Mouse (Mus musculus) hindbrain, postnatal 0 days (tissue): ENCODE measurements around the gene Rcor2. TPM values are rescaled to one million over a fixed set of nuclear protein-coding genes. Genes with fewer than 3 reads are reported as not detected.

Source experiments
- ATAC-seq: fragments of 200-750 bp; cut with Nextera tagmentation; 2 replicates; pipeline ENCODE4 v1.8.0; 2017; ENCODE audit warnings: mild to moderate bottlenecking, moderate TSS enrichment, moderate library complexity
- DNase-seq: peaks from one replicate; pipeline ENCODE4 v3.0.0-alpha.2; 2015; ENCODE audit warnings: low spot score
- H3K27ac ChIP-seq: fragments of 300-500 bp; sonication (generic); 2 replicates; pipeline ENCODE4 v1.5.1; 2014; ENCODE audit warnings: mild to moderate bottlenecking
- H3K27me3 ChIP-seq: fragments of 300-500 bp; sonication (generic); 2 replicates; pipeline ENCODE4 v1.6.1; 2014; ENCODE audit warnings: low read length, mixed read lengths; ENCODE audit not compliant: insufficient read depth
- H3K36me3 ChIP-seq: fragments of 300-500 bp; sonication (generic); 2 replicates; pipeline ENCODE4 v1.6.1; 2014; ENCODE audit warnings: low read length, mixed read lengths; ENCODE audit not compliant: insufficient read depth
- H3K4me1 ChIP-seq: fragments of 300-500 bp; sonication (generic); 2 replicates; pipeline ENCODE4 v1.6.1; 2014; ENCODE audit warnings: antibody characterized with exemption, low read length, mixed read lengths; ENCODE audit not compliant: insufficient read depth
- H3K4me2 ChIP-seq: fragments of 300-500 bp; sonication (generic); 2 replicates; pipeline ENCODE4 v1.6.1; 2014; ENCODE audit warnings: low read depth, mild to moderate bottlenecking, low read length, moderate library complexity, mixed read lengths
- H3K4me3 ChIP-seq: fragments of 300-500 bp; sonication (generic); 2 replicates; pipeline ENCODE4 v1.5.1; 2014; ENCODE audit warnings: low read length
- H3K9ac ChIP-seq: fragments of 300-500 bp; sonication (generic); replicated peaks from 2 replicates; pipeline ENCODE4 v1.6.1; 2014; ENCODE audit warnings: mild to moderate bottlenecking, low read length, moderate library complexity, mixed read lengths
- H3K9me3 ChIP-seq: fragments of 300-500 bp; sonication (generic); 2 replicates; pipeline ENCODE4 v1.6.1; 2016; ENCODE audit warnings: low read length, mixed read lengths
- CTCF ChIP-seq: IDR thresholded peaks from 2 replicates; pipeline ENCODE4 v1.5.1; 2016; ENCODE audit warnings: antibody characterized with exemption, control low read depth, low read depth
- WGBS: fragments of 180-500 bp; shearing (Covaris S2); extraction: QIAGEN DNeasy Blood & Tissue Kit; methylation state at CpG from one replicate; pipeline ENCODE4 v1.1.7; 2014; 5-methylcytosine and 5-hydroxymethylcytosine counted together
- polyA plus RNA-seq: library from polyadenylated mRNA; unstranded; fragments of >200 nt; fragmentation: Nextera tagmentation; extraction: Ambion mirVana; gene quantifications from 2 replicates; pipeline ENCODE4 v1.2.1, GENCODE M21; 2015
- total RNA-seq: library from RNA; depleted of rRNA; stranded (reverse); fragments of >200 nt; gene quantifications from 2 replicates; pipeline ENCODE4 v1.2.3, GENCODE M21; 2014

Gene Rcor2
- total and polyA plus RNA-seq, 2 experiments from 2014 or later = 16.6 to 73.2 TPM

DNA sequence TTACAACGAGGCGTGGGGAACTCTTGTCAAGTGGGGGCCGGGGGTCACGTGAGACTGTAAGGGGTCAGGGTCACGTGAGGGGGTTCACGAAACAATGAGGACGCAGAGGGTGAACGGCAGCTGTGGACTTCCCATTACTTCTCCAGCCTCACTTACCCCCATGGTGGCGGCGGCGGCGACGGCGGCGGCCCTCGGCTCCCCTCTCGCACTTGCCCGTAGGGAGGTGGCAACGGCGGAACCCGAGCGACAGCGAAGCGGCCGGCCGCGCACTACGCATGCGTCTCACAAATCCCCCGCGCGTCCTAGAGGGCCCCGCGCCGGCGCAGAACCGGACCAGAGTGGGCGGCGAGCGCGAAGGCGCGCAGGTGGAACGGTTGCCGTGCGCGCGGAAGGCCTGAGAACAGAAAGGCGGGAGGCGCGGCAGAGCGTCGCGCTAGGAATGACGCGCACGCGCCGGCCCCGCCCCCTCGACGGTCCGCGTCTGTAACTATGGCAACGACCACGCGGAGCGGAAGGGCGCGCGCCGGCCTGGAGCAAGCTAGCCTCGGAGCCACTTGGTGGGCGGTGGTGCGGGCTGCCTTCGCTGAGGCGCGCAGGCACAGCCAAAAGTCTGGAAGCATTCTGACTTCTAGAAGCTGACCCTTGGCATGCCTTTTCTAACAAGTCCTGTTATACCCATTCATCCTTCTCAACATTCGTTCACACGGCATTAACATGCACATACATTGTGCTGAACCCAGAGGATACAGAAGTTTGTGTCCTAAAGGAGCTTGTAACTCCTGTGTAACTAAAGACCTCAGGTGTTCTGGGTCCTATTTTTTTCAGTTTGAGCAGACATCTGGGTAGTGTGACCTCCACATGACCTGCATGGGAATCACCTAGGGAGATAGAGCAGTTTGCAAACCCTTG, 26.1 kb upstream of the Rcor2 start, which contains the start of gene Naa40:
Naa40 (minus strand) TSS at position 402 of the 909 bp plus-strand sequence.
- peak; percentile 98 for DNase-seq
- 2% methylated on average over 68 of the region's 80 CpGs for WGBS

DNA sequence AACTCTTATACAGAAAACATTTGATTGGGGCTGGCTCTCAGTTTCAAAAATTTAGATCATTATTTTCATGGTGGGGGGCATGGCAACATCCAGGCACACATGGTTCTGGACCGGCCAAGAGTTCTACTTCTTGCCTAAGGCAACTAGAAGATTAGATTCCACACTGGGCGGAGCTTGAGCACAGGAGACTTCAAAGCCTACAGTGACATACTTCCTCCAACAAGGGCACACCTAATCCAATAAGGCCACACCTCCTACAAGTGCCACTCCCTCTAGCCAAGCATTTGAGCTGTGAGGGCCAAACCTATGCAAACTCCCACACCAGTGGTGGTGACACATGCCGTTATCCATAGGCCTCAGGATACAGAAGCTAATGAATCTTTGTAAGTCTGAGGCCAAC, 21.1 kb upstream of the Rcor2 start:
- Histone ChIP-seq H3K36me3 (no peaks in the 10 kb centered on the region), H3K4me3 (no peak overlapping the region), H3K27me3 (no peaks in the 10 kb centered on the region), H3K9me3 (no peaks in the 10 kb centered on the region), H3K4me2 (no peak overlapping the region), H3K27ac (no peak overlapping the region), H3K9ac (no peak overlapping the region), H3K4me1 (no peaks in the 10 kb centered on the region)
- no peak for TF ChIP-seq CTCF
- ATAC-seq (no peak), DNase-seq (no peak)
- 90% methylated on average over 3 of the region's 3 CpGs for WGBS

More for the DNA sequence above, 26.1 kb upstream of the Rcor2 start, which contains the start of gene Naa40:
- Histone ChIP-seq H3K27ac (peak within 1 kb of the TSS; percentile 87), H3K4me3 (peak within 1 kb of the TSS; percentile 75), H3K4me2 (peak within 1 kb of the TSS; percentile 97), H3K9me3 (no peaks in the 10 kb centered on the region), H3K36me3 (no peaks in the 10 kb centered on the region), H3K4me1 (peaks cover 8% of the 10 kb centered on the region), H3K9ac (peak within 1 kb of the TSS; percentile 73), H3K27me3 (no peaks in the 10 kb centered on the region)
- no peak for TF ChIP-seq CTCF
- peak; percentile 97 for ATAC-seq

DNA sequence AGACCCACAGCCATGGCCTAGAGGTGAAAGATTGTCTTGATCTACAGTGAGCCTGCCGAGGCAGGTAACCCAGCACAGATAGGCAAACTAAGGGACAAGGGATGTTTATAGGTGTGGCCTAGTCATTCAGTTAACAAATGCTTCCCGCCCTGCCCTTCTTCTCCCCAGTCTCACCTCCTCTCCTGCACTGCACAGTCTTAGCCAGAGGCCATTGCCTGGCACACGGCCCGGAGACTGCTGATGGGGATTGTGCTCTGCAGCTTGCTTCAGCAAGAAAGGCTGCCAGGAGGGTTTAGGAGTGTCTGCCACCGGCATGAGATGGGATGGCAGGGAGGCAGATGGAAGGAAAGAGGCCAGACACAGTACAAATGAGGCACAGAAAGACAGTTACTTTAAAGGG, 9.2 kb upstream of the Rcor2 start:
- Histone ChIP-seq H3K9ac (no peak overlapping the region), H3K9me3 (0 out of 2 replicates have a peak, but pooled peaks cover 3% of the 10 kb centered on the region), H3K4me3 (no peak overlapping the region), H3K27ac (no peak overlapping the region; the same call in 1 of the 2 replicates), H3K36me3 (no peaks in the 10 kb centered on the region), H3K4me1 (no peaks in the 10 kb centered on the region), H3K4me2 (no peak overlapping the region), H3K27me3 (no peaks in the 10 kb centered on the region)
- 61% methylated on average over 5 of the region's 5 CpGs for WGBS
- ATAC-seq = peak; percentile 78
- peak; percentile 78 for DNase-seq
- no peak for TF ChIP-seq CTCF

DNA sequence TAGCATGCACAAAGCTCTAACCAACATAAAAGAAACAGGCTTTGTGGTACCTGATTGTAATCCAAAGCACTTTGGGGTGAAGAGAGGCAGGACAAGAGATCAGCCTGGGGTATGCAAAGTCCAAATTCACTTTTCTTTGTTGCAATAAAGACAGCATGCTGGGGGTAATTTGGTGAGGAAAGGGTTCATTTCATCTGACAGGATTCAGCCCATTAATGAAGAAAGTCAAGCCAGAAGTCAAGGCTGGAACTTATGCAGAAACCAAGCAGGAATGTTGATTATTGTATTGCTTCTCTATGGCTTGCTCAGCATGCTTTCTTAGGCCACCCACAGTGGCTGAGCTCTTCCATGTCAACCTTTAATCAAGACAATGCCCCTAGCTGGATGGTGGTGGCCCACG, 5.6 kb upstream of the Rcor2 start:
- H3K9ac ChIP-seq = no peak overlapping the region
- H3K4me3 ChIP-seq = no peak overlapping the region
- H3K27me3 ChIP-seq = no peaks in the 10 kb centered on the region
- no peak for ATAC-seq
- WGBS = 88% methylated on average over 1 of the region's 1 CpGs
- no peak overlapping the region for H3K27ac ChIP-seq
- H3K4me1 ChIP-seq = peaks cover 17% of the 10 kb centered on the region
- no peak for TF ChIP-seq CTCF
- H3K9me3 ChIP-seq = 0 out of 2 replicates have a peak, but pooled peaks cover 3% of the 10 kb centered on the region
- no peak overlapping the region for H3K4me2 ChIP-seq
- no peaks in the 10 kb centered on the region for H3K36me3 ChIP-seq
- no peak for DNase-seq

DNA sequence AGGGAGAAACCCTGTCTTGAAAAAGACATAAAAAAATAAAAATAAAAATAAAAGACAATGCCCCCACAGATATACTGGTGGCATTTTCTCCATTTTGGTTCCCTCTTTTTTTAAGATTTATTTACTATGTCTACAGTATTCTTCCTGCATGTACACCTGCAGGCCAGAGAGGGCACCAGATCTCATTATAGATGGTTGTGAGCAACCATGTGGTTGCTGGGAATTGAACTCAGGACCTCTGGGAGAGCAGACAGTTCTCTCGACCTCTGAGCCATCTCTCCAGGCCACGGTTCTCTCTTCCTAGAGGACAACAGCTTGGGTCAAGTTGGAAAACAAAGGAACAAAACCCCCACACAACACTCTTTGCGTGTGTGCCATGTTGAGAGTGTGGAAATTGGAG, 5.2 kb upstream of the Rcor2 start:
- Histone ChIP-seq H3K27ac (no peak overlapping the region), H3K9me3 (0 out of 2 replicates have a peak, but pooled peaks cover 3% of the 10 kb centered on the region), H3K27me3 (no peaks in the 10 kb centered on the region), H3K4me3 (no peak overlapping the region), H3K4me1 (peaks cover 22% of the 10 kb centered on the region), H3K9ac (no peak overlapping the region), H3K4me2 (no peak overlapping the region), H3K36me3 (no peaks in the 10 kb centered on the region)
- no peak for DNase-seq
- WGBS = 94% methylated on average over 3 of the region's 3 CpGs
- no peak for TF ChIP-seq CTCF
- ATAC-seq = no peak

DNA sequence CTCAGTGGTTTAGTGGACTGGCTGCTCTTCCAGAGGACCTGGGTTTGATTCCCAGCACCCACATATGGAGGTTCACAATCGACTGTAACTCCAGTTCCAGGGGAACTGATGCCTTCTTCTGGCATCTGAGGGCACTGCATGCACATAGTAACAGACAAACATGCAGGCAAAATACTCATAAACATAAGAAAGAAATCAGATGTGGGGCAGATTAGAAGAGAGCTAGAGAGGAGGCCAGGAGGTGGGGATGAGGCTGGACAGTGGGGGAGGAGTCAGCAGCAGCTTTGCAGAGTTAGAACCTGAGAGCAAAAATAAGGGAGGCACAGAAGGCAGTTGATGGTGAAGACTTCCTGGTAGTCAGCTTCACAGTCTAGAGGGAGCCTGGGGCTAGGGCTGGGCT, 4.5 kb upstream of the Rcor2 start:
- no peak overlapping the region for H3K9ac ChIP-seq
- 0 out of 2 replicates have a peak, but pooled peaks cover 3% of the 10 kb centered on the region for H3K9me3 ChIP-seq
- H3K4me1 ChIP-seq = peaks cover 26% of the 10 kb centered on the region
- 95% methylated on average over 1 of the region's 1 CpGs for WGBS
- H3K27ac ChIP-seq = no peak overlapping the region
- ATAC-seq (no peak), DNase-seq (no peak)
- no peaks in the 10 kb centered on the region for H3K36me3 ChIP-seq
- H3K4me2 ChIP-seq = no peak overlapping the region
- no peaks in the 10 kb centered on the region for H3K27me3 ChIP-seq
- H3K4me3 ChIP-seq = no peak overlapping the region
- no peak for TF ChIP-seq CTCF
